Mouse (Mus musculus): ENCODE measurements at regions not wholly inside any gene's neighbourhood (a gene's known extent, or its start where the extent isn't known, plus 50 kb on each side); places are given as distances from the start of the nearest gene placed in this dataset.

DNA sequence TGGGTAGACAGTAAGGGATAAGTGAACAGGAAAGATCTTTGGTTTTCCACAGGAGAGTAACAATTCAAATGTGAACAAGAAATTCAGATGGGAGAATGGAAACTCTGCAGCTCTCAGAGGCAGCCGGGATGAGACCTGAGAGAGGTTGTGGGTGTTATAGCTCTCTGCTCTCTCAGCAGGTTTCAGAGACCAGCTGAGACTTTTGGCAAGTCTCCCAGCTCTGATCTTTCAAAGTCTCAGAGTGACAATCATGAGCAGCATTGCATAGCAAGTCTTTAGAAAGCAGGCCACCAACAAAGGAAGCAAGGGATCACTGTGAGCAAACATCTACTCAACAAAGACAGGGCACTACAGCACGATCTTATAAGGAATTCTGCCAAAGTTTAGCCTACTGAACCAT is 73.4 kb upstream of the Gnpda2 start:
- DNase-seq: no peak

DNA sequence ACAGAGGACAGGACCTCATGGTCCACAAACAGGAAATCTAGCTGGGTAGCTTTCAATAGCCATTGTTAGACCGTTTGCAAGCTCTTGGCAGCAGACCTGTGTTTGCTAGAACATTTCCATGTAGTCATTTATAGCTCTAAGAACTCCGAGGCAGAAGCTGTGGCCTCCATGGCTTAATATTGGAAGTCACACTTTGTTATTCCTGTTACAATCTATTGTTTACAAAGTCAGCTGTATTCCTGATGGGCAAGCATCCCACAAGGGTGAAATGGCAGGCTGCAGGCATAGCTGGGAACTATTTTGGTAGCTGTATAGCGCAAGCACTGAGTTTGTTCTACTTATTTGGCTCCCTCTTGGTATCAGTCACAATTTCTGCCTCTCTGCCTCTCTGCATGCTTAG is 71.8 kb upstream of the Gnpda2 start:
- DNase-seq: no peak
